Mouse (Mus musculus) spleen, adult 2 months (tissue): ENCODE measurements around the gene Hs1bp3.

Experiments
- CTCF ChIP-seq: fragments of 200-500 bp; IDR thresholded peaks from 2 replicates; pipeline ENCODE4 v1.5.1; 2011; ENCODE audit warnings: mild to moderate bottlenecking, inconsistent platforms; ENCODE audit not compliant: insufficient read depth, insufficient read length, insufficient replicate concordance; ENCODE audit errors: extremely low read depth
- POLR2A ChIP-seq: fragments of 200-500 bp; IDR thresholded peaks from 2 replicates; pipeline ENCODE4 v1.6.1; 2011; ENCODE audit warnings: low read depth, low read length, inconsistent platforms

DNA sequence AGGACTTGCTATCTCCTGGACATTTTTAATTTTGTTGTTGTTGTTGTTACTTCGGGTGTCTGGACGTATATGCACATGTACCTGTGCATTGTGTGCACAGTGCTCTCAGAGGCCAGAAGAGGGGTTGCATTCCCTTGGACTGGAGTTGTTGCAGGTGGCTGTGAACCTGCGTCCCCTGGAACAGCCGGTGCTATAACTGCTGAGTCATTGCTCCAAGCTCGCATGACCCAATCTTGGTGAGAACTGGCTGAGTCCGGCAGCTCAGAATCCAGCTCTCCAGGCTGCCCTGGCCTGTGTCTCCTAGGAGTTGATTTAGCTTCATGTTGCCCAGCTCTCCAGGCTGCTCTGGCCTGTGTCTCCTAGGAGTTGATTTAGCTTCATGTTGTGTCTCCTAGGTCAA, 27.8 kb downstream of the Hs1bp3 start:
- TF ChIP-seq POLR2A (no peak), CTCF (no peak)
